Mouse (Mus musculus) spleen, adult 2 months (tissue): ENCODE measurements at regions not wholly inside any gene's neighbourhood (a gene's known extent, or its start where the extent isn't known, plus 50 kb on each side); places are given as distances from the start of the nearest gene placed in this dataset.

ENCODE experiments used
- DNase-seq, 2 experiments: peaks; one replicate each; pipeline versions ENCODE4 v3.0.0 to v3.0.0-alpha.2; 2012 to 2021; ENCODE audit warnings: low spot score in 2 of 2, low read depth in 1 of 2
- H3K27ac ChIP-seq: fragments of 200-500 bp; 2 replicates; pipeline ENCODE4 v1.5.1; 2012; ENCODE audit warnings: low read length, inconsistent platforms; ENCODE audit not compliant: insufficient read depth
- H3K27me3 ChIP-seq: fragments of 200-500 bp; 2 replicates; pipeline ENCODE4 v1.6.1; 2012; ENCODE audit warnings: mild to moderate bottlenecking, moderate library complexity, low read length, inconsistent platforms; ENCODE audit not compliant: control insufficient read depth, insufficient read depth
- H3K36me3 ChIP-seq: fragments of 200-500 bp; 2 replicates; pipeline ENCODE4 v1.6.1; 2012; ENCODE audit warnings: mild to moderate bottlenecking, low read length, inconsistent platforms; ENCODE audit not compliant: control insufficient read depth, insufficient read depth
- H3K4me1 ChIP-seq: fragments of 200-500 bp; 2 replicates; pipeline ENCODE4 v1.6.1; 2011; ENCODE audit warnings: inconsistent platforms; ENCODE audit not compliant: control insufficient read depth, insufficient read depth, insufficient read length
- H3K4me3 ChIP-seq: fragments of 200-500 bp; 2 replicates; pipeline ENCODE4 v1.5.1; 2011; ENCODE audit warnings: mild to moderate bottlenecking, inconsistent platforms; ENCODE audit not compliant: insufficient read depth, insufficient read length; ENCODE audit errors: extremely low read depth
- CTCF ChIP-seq: fragments of 200-500 bp; IDR thresholded peaks from 2 replicates; pipeline ENCODE4 v1.5.1; 2011; ENCODE audit warnings: mild to moderate bottlenecking, inconsistent platforms; ENCODE audit not compliant: insufficient read depth, insufficient read length, insufficient replicate concordance; ENCODE audit errors: extremely low read depth
- POLR2A ChIP-seq: fragments of 200-500 bp; IDR thresholded peaks from 2 replicates; pipeline ENCODE4 v1.6.1; 2011; ENCODE audit warnings: low read depth, low read length, inconsistent platforms
- WGBS: fragments of 180-500 bp; shearing (Covaris S2); methylation state at CpG from one replicate; pipeline ENCODE4 v1.1.7; 2018; 5-methylcytosine and 5-hydroxymethylcytosine counted together

- 86% methylated on average over 5 of the region's 5 CpGs for WGBS
- Histone ChIP-seq H3K27ac (no peak overlapping the region), H3K4me3 (no peak overlapping the region), H3K27me3 (no peaks in the 10 kb centered on the region), H3K4me1 (no peaks in the 10 kb centered on the region), H3K36me3 (no peaks in the 10 kb centered on the region)
- no peak for TF ChIP-seq CTCF
- no peak for TF ChIP-seq POLR2A
- DNase-seq = no peak
Observed at GRCm38 (mm10) chr3:149045343-149045742, 55.0 kb upstream of the Adgrl2 start.

- TF ChIP-seq CTCF (no peak), POLR2A (no peak)
- H3K36me3 ChIP-seq = no peaks in the 10 kb centered on the region
- H3K4me1 ChIP-seq = no peaks in the 10 kb centered on the region
- no peak overlapping the region for H3K4me3 ChIP-seq
- DNase-seq = no peak
- no peak overlapping the region for H3K27ac ChIP-seq
- H3K27me3 ChIP-seq = no peaks in the 10 kb centered on the region
- WGBS = 86% methylated on average over 4 of the region's 4 CpGs
Observed at GRCm38 (mm10) chr3:149043901-149044300, 53.5 kb upstream of the Adgrl2 start.

- Histone ChIP-seq H3K27ac (no peak overlapping the region), H3K4me1 (no peaks in the 10 kb centered on the region), H3K27me3 (no peaks in the 10 kb centered on the region), H3K4me3 (no peak overlapping the region), H3K36me3 (no peaks in the 10 kb centered on the region)
- WGBS = 83% methylated on average over 9 of the region's 9 CpGs
- TF ChIP-seq CTCF (no peak), POLR2A (no peak)
- no peak for DNase-seq
Observed at GRCm38 (mm10) chr3:149042527-149042926, 52.2 kb upstream of the Adgrl2 start.

- Histone ChIP-seq H3K27ac (no peak overlapping the region), H3K4me3 (no peak overlapping the region), H3K27me3 (no peaks in the 10 kb centered on the region), H3K36me3 (no peaks in the 10 kb centered on the region), H3K4me1 (no peaks in the 10 kb centered on the region)
- no peak for DNase-seq
- TF ChIP-seq CTCF = no peak
- TF ChIP-seq POLR2A = no peak
- WGBS = 42% methylated on average over 3 of the region's 3 CpGs
Observed at GRCm38 (mm10) chr3:149041188-149041587, 50.8 kb upstream of the Adgrl2 start.
